Mouse (Mus musculus) erythroblast, embryonic 14.5 days (primary cell): ENCODE data around the gene Ugp2.

Experiments
- GATA1 ChIP-seq: IDR thresholded peaks from 2 replicates; pipeline ENCODE4 v1.6.1; 2012; ENCODE audit warnings: low read length, inconsistent platforms, mixed read lengths
- TAL1 ChIP-seq: IDR thresholded peaks from 3 replicates; pipeline ENCODE4 v1.6.1; 2012; ENCODE audit warnings: low read length, inconsistent platforms, mixed read lengths

DNA sequence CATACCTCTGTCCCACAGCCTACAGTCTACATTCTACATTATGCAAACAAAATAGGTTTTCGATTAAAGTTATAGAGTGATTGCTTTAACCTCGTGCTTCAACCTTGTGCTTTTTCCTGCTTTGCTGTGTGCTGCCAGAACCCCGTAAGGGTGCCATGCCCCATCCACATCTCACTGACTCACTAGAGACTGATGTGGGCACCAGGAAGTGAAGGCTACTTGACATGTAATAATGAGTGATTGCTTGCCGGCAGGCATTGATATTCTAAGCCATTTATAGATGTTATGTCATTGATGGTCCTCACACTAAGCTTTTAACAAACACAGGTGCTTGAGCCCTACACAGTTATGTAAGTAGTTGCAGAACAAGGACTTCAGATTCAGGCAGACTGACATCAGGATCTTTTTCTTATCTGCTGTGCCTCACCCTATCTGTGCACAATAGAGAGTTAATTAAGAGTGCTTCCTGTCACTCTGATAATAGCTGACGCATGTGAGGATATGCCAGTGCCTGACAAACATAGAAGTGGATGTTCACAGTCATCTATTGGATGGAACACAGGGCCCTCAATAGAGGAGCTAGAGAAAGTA, 63.8 kb downstream of the Ugp2 start:
- TF ChIP-seq GATA1 (no peak), TAL1 (no peak)
